Mouse (Mus musculus): ENCODE measurements around the gene Atp4b. TPM values are rescaled to one million over a fixed set of nuclear protein-coding genes. Genes with fewer than 3 reads are reported as not detected.

Gene Atp4b
- not detected for total RNA-seq (2018; cell fraction: chromatin; rRNA removed)
- not detected for total RNA-seq (2018; cell fraction: cytosol; rRNA removed)
- total RNA-seq (2018; cell fraction: nucleus; rRNA removed) = not detected
- not detected in 3 replicates for polyA plus RNA-seq (2018)

- WGBS (ENCODE audit: missing documents) = 89% methylated on average over 5 of the region's 5 CpGs
These were observed at the start of gene Atp4b for GRCm38 (mm10) chr8:13396725-13397124. TSS of gene Atp4b (minus strand) at chr8:13396825.

GRCm38 (mm10) chr8:13442152-13442551 lies 45.5 kb upstream of the Atp4b start:
- WGBS (ENCODE audit: missing documents) = 91% methylated on average over 2 of the region's 2 CpGs
- Histone ChIP-seq H3K79me2 (ENCODE audit: inconsistent target) (no peaks in the 10 kb centered on the region), H3K27ac (no peak overlapping the region), H3K36me3 (ENCODE audit: inconsistent target) (no peaks in the 10 kb centered on the region), H3K4me3 (ENCODE audit: inconsistent target) (no peak overlapping the region)

More at GRCm38 (mm10) chr8:13396725-13397124, at the start of gene Atp4b:
- Histone ChIP-seq H3K4me3 (ENCODE audit: inconsistent target) (no peak within 1 kb of the TSS), H3K79me2 (ENCODE audit: inconsistent target) (no peaks in the 10 kb centered on the region), H3K27ac (no peak within 1 kb of the TSS), H3K36me3 (ENCODE audit: inconsistent target) (no peaks in the 10 kb centered on the region)

GRCm38 (mm10) chr8:13437531-13437930 lies 40.9 kb upstream of the Atp4b start:
- Histone ChIP-seq H3K27ac (no peak overlapping the region), H3K4me3 (ENCODE audit: inconsistent target) (no peak overlapping the region), H3K36me3 (ENCODE audit: inconsistent target) (no peaks in the 10 kb centered on the region), H3K79me2 (ENCODE audit: inconsistent target) (no peaks in the 10 kb centered on the region)
- WGBS (ENCODE audit: missing documents) = 81% methylated on average over 2 of the region's 2 CpGs

GRCm38 (mm10) chr8:13436052-13436451 lies 39.4 kb upstream of the Atp4b start:
- no peaks in the 10 kb centered on the region for H3K79me2 ChIP-seq (ENCODE audit: inconsistent target)
- WGBS (ENCODE audit: missing documents) = 12% methylated on average over 7 of the region's 8 CpGs
- no peak overlapping the region for H3K4me3 ChIP-seq (ENCODE audit: inconsistent target)
- no peak overlapping the region for H3K27ac ChIP-seq
- H3K36me3 ChIP-seq (ENCODE audit: inconsistent target) = no peaks in the 10 kb centered on the region

GRCm38 (mm10) chr8:13434889-13435288 lies 38.3 kb upstream of the Atp4b start, which contains the start of gene Tmem255b:
TSS of gene Tmem255b (plus strand) at chr8:13435189.
- Histone ChIP-seq H3K4me3 (ENCODE audit: inconsistent target) (no peak within 1 kb of the TSS), H3K36me3 (ENCODE audit: inconsistent target) (no peaks in the 10 kb centered on the region), H3K79me2 (ENCODE audit: inconsistent target) (no peaks in the 10 kb centered on the region), H3K27ac (no peak within 1 kb of the TSS)
- WGBS (ENCODE audit: missing documents) = 44% methylated on average over 10 of the region's 10 CpGs

GRCm38 (mm10) chr8:13433130-13433529 lies 36.5 kb upstream of the Atp4b start:
- no peak overlapping the region for H3K4me3 ChIP-seq (ENCODE audit: inconsistent target)
- no peaks in the 10 kb centered on the region for H3K36me3 ChIP-seq (ENCODE audit: inconsistent target)
- 16% methylated on average over 5 of the region's 5 CpGs for WGBS (ENCODE audit: missing documents)
- H3K27ac ChIP-seq = no peak overlapping the region
- no peaks in the 10 kb centered on the region for H3K79me2 ChIP-seq (ENCODE audit: inconsistent target)

- Histone ChIP-seq H3K79me2 (ENCODE audit: inconsistent target) (no peaks in the 10 kb centered on the region), H3K27ac (no peak overlapping the region), H3K4me3 (ENCODE audit: inconsistent target) (no peak overlapping the region), H3K36me3 (ENCODE audit: inconsistent target) (no peaks in the 10 kb centered on the region)
These were observed 34.2 kb upstream of the Atp4b start for GRCm38 (mm10) chr8:13430866-13431265.

- Histone ChIP-seq H3K4me3 (ENCODE audit: inconsistent target) (no peak overlapping the region), H3K79me2 (ENCODE audit: inconsistent target) (no peaks in the 10 kb centered on the region), H3K27ac (no peak overlapping the region), H3K36me3 (ENCODE audit: inconsistent target) (no peaks in the 10 kb centered on the region)
- 88% methylated on average over 7 of the region's 7 CpGs for WGBS (ENCODE audit: missing documents)
These were observed 33.8 kb upstream of the Atp4b start for GRCm38 (mm10) chr8:13430412-13430811.

GRCm38 (mm10) chr8:13428156-13428555 lies 31.5 kb upstream of the Atp4b start:
- no peak overlapping the region for H3K4me3 ChIP-seq (ENCODE audit: inconsistent target)
- no peaks in the 10 kb centered on the region for H3K79me2 ChIP-seq (ENCODE audit: inconsistent target)
- no peak overlapping the region for H3K27ac ChIP-seq
- WGBS (ENCODE audit: missing documents) = 56% methylated on average over 9 of the region's 9 CpGs
- no peaks in the 10 kb centered on the region for H3K36me3 ChIP-seq (ENCODE audit: inconsistent target)

- H3K27ac ChIP-seq = no peak overlapping the region
- no peaks in the 10 kb centered on the region for H3K36me3 ChIP-seq (ENCODE audit: inconsistent target)
- H3K4me3 ChIP-seq (ENCODE audit: inconsistent target) = no peak overlapping the region
- 10% methylated on average over 6 of the region's 6 CpGs for WGBS (ENCODE audit: missing documents)
- H3K79me2 ChIP-seq (ENCODE audit: inconsistent target) = no peaks in the 10 kb centered on the region
These were observed 30.7 kb upstream of the Atp4b start for GRCm38 (mm10) chr8:13427351-13427750.

GRCm38 (mm10) chr8:13420970-13421369 lies 24.3 kb upstream of the Atp4b start:
- H3K36me3 ChIP-seq (ENCODE audit: inconsistent target) = no peaks in the 10 kb centered on the region
- H3K4me3 ChIP-seq (ENCODE audit: inconsistent target) = no peak overlapping the region
- H3K27ac ChIP-seq = no peak overlapping the region
- H3K79me2 ChIP-seq (ENCODE audit: inconsistent target) = no peaks in the 10 kb centered on the region
- WGBS (ENCODE audit: missing documents) = 92% methylated on average over 6 of the region's 6 CpGs

- 83% methylated on average over 2 of the region's 2 CpGs for WGBS (ENCODE audit: missing documents)
- H3K79me2 ChIP-seq (ENCODE audit: inconsistent target) = no peaks in the 10 kb centered on the region
- no peaks in the 10 kb centered on the region for H3K36me3 ChIP-seq (ENCODE audit: inconsistent target)
- H3K27ac ChIP-seq = no peak overlapping the region
- H3K4me3 ChIP-seq (ENCODE audit: inconsistent target) = no peak overlapping the region
These were observed 22.6 kb upstream of the Atp4b start for GRCm38 (mm10) chr8:13419111-13419639.

GRCm38 (mm10) chr8:13415879-13416278 lies 19.3 kb upstream of the Atp4b start:
- no peak overlapping the region for H3K27ac ChIP-seq
- H3K79me2 ChIP-seq (ENCODE audit: inconsistent target) = no peaks in the 10 kb centered on the region
- H3K36me3 ChIP-seq (ENCODE audit: inconsistent target) = no peaks in the 10 kb centered on the region
- no peak overlapping the region for H3K4me3 ChIP-seq (ENCODE audit: inconsistent target)
- WGBS (ENCODE audit: missing documents) = 75% methylated on average over 10 of the region's 10 CpGs

- H3K79me2 ChIP-seq (ENCODE audit: inconsistent target) = no peaks in the 10 kb centered on the region
- no peaks in the 10 kb centered on the region for H3K36me3 ChIP-seq (ENCODE audit: inconsistent target)
- 65% methylated on average over 12 of the region's 12 CpGs for WGBS (ENCODE audit: missing documents)
- H3K4me3 ChIP-seq (ENCODE audit: inconsistent target) = no peak overlapping the region
- no peak overlapping the region for H3K27ac ChIP-seq
These were observed 17.3 kb upstream of the Atp4b start for GRCm38 (mm10) chr8:13413823-13414390.

- 62% methylated on average over 13 of the region's 13 CpGs for WGBS (ENCODE audit: missing documents)
- H3K4me3 ChIP-seq (ENCODE audit: inconsistent target) = no peak overlapping the region
- no peak overlapping the region for H3K27ac ChIP-seq
- no peaks in the 10 kb centered on the region for H3K36me3 ChIP-seq (ENCODE audit: inconsistent target)
- H3K79me2 ChIP-seq (ENCODE audit: inconsistent target) = no peaks in the 10 kb centered on the region
These were observed 16.4 kb upstream of the Atp4b start for GRCm38 (mm10) chr8:13412891-13413558.
